Mouse (Mus musculus) forebrain, embryonic 16.5 days (tissue): ENCODE results near the gene Gm9918. TPM values are rescaled to one million over a fixed set of nuclear protein-coding genes. Genes with fewer than 3 reads are reported as not detected.
A peak's percentile ranks its signal among the peaks of the same experiment; 100 is the strongest.

Source experiments
- ATAC-seq: fragments of 200-750 bp; cut with Nextera tagmentation; 2 replicates; pipeline ENCODE4 v1.8.0; 2017; ENCODE audit warnings: mild to moderate bottlenecking, moderate library complexity
- H3K27ac ChIP-seq: fragments of 300-500 bp; sonication (generic); 2 replicates; pipeline ENCODE4 v1.5.1; 2014; ENCODE audit warnings: low read length, control low read depth
- H3K27me3 ChIP-seq: fragments of 300-500 bp; sonication (generic); replicated peaks from 2 replicates; pipeline ENCODE4 v1.6.1; 2014; ENCODE audit warnings: low read length; ENCODE audit not compliant: control insufficient read depth, insufficient read depth
- H3K36me3 ChIP-seq: fragments of 300-500 bp; sonication (generic); 2 replicates; pipeline ENCODE4 v1.6.1; 2014; ENCODE audit not compliant: control insufficient read depth, insufficient read depth
- H3K4me1 ChIP-seq: fragments of 300-500 bp; sonication (generic); replicated peaks from 2 replicates; pipeline ENCODE4 v1.6.1; 2014; ENCODE audit warnings: low read length; ENCODE audit not compliant: control insufficient read depth, insufficient read depth
- H3K4me2 ChIP-seq: fragments of 300-500 bp; sonication (generic); 2 replicates; pipeline ENCODE4 v1.6.1; 2014; ENCODE audit warnings: mild to moderate bottlenecking, low read length, control low read depth
- H3K4me3 ChIP-seq: fragments of 300-500 bp; sonication (generic); replicated peaks from 2 replicates; pipeline ENCODE4 v1.5.1; 2014; ENCODE audit warnings: mild to moderate bottlenecking, low read length, control low read depth
- H3K9ac ChIP-seq: fragments of 300-500 bp; sonication (generic); replicated peaks from 2 replicates; pipeline ENCODE4 v1.6.1; 2014; ENCODE audit warnings: low read depth, low read length, control low read depth
- H3K9me3 ChIP-seq: fragments of 300-500 bp; sonication (generic); 2 replicates; pipeline ENCODE4 v1.6.1; 2016; ENCODE audit warnings: low read length; ENCODE audit not compliant: control insufficient read depth
- WGBS: fragments of 180-500 bp; shearing (Covaris S2); extraction: QIAGEN DNeasy Blood & Tissue Kit; methylation state at CpG from one replicate; pipeline ENCODE4 v1.1.7; 2014; 5-methylcytosine and 5-hydroxymethylcytosine counted together
- polyA plus RNA-seq: library from polyadenylated mRNA; unstranded; fragments of >200 nt; fragmentation: Nextera tagmentation; extraction: Ambion mirVana; gene quantifications from 2 replicates; pipeline ENCODE4 v1.2.1, GENCODE M21; 2015

Gm9918 gene
- polyA plus RNA-seq, 1 experiment from 2014 or later, result not detected

- Histone ChIP-seq H3K9me3 (no peaks in the 10 kb centered on the region), H3K27me3 (no peaks in the 10 kb centered on the region), H3K4me3 (no peak overlapping the region), H3K36me3 (peaks cover 8% of the 10 kb centered on the region), H3K9ac (no peak overlapping the region), H3K4me1 (peaks cover 15% of the 10 kb centered on the region), H3K27ac (no peak overlapping the region), H3K4me2 (no peak overlapping the region)
- ATAC-seq, result no peak
- 90% methylated on average over 8 of the region's 8 CpGs for WGBS
Observed at GRCm38 (mm10) chr15:102282463-102283292, 12.3 kb downstream of the Gm9918 start.

GRCm38 (mm10) chr15:102283648-102284047 is 13.3 kb downstream of the Gm9918 start:
- WGBS, result 82% methylated on average over 3 of the region's 3 CpGs
- Histone ChIP-seq H3K9me3 (no peaks in the 10 kb centered on the region), H3K4me2 (no peak overlapping the region), H3K27me3 (no peaks in the 10 kb centered on the region), H3K4me3 (no peak overlapping the region), H3K36me3 (peaks cover 8% of the 10 kb centered on the region), H3K9ac (no peak overlapping the region), H3K4me1 (peaks cover 13% of the 10 kb centered on the region), H3K27ac (no peak overlapping the region)
- ATAC-seq, result no peak

- no peak overlapping the region for H3K4me3 ChIP-seq
- no peak for ATAC-seq
- H3K9me3 ChIP-seq, result no peaks in the 10 kb centered on the region
- H3K4me2 ChIP-seq, result no peak overlapping the region
- no peaks in the 10 kb centered on the region for H3K27me3 ChIP-seq
- no peak overlapping the region for H3K9ac ChIP-seq
- H3K36me3 ChIP-seq, result no peaks in the 10 kb centered on the region
- no peak overlapping the region for H3K27ac ChIP-seq
- H3K4me1 ChIP-seq, result no peaks in the 10 kb centered on the region
Observed at GRCm38 (mm10) chr15:102287395-102287794, 17.0 kb downstream of the Gm9918 start.

GRCm38 (mm10) chr15:102295633-102296367 is 25.4 kb downstream of the Gm9918 start, which contains the start of gene Espl1:
Espl1 (plus strand) TSS chr15:102296266.
- H3K4me3 ChIP-seq, result peak within 1 kb of the TSS; percentile 50
- no peaks in the 10 kb centered on the region for H3K36me3 ChIP-seq
- peak within 1 kb of the TSS; percentile 47 for H3K9ac ChIP-seq
- H3K27ac ChIP-seq, result peak within 1 kb of the TSS; percentile 27; the same call in 1 of the 2 replicates
- H3K4me2 ChIP-seq, result peak within 1 kb of the TSS; percentile 66
- WGBS, result 6% methylated on average over 25 of the region's 25 CpGs
- no peaks in the 10 kb centered on the region for H3K27me3 ChIP-seq
- H3K9me3 ChIP-seq, result no peaks in the 10 kb centered on the region
- ATAC-seq, result peak; percentile 100
- H3K4me1 ChIP-seq, result peaks cover 10% of the 10 kb centered on the region

GRCm38 (mm10) chr15:102296368-102297006 is 26.1 kb downstream of the Gm9918 start:
- H3K9me3 ChIP-seq, result no peaks in the 10 kb centered on the region
- ATAC-seq, result peak; percentile 43
- H3K4me2 ChIP-seq, result peak overlapping the region; percentile 66
- no peak overlapping the region for H3K27ac ChIP-seq
- H3K4me3 ChIP-seq, result peak overlapping the region; percentile 50
- 4% methylated on average over 24 of the region's 24 CpGs for WGBS
- H3K4me1 ChIP-seq, result peaks cover 10% of the 10 kb centered on the region
- no peaks in the 10 kb centered on the region for H3K27me3 ChIP-seq
- H3K36me3 ChIP-seq, result no peaks in the 10 kb centered on the region
- peak overlapping the region; percentile 28; the same call in 1 of the 2 replicates for H3K9ac ChIP-seq

GRCm38 (mm10) chr15:102302542-102302941 is 32.2 kb downstream of the Gm9918 start:
- no peaks in the 10 kb centered on the region for H3K27me3 ChIP-seq
- H3K27ac ChIP-seq, result no peak overlapping the region
- no peak overlapping the region for H3K9ac ChIP-seq
- no peaks in the 10 kb centered on the region for H3K36me3 ChIP-seq
- no peaks in the 10 kb centered on the region for H3K9me3 ChIP-seq
- H3K4me2 ChIP-seq, result no peak overlapping the region
- no peak for ATAC-seq
- H3K4me3 ChIP-seq, result no peak overlapping the region
- no peaks in the 10 kb centered on the region for H3K4me1 ChIP-seq
- 97% methylated on average over 6 of the region's 6 CpGs for WGBS

GRCm38 (mm10) chr15:102308717-102309116 is 38.4 kb downstream of the Gm9918 start:
- no peak overlapping the region for H3K4me3 ChIP-seq
- no peak for ATAC-seq
- no peaks in the 10 kb centered on the region for H3K9me3 ChIP-seq
- H3K27me3 ChIP-seq, result no peaks in the 10 kb centered on the region
- H3K4me1 ChIP-seq, result no peaks in the 10 kb centered on the region
- H3K9ac ChIP-seq, result no peak overlapping the region
- H3K4me2 ChIP-seq, result no peak overlapping the region
- WGBS, result 89% methylated on average over 9 of the region's 9 CpGs
- no peaks in the 10 kb centered on the region; the same call in 1 of the 2 replicates for H3K36me3 ChIP-seq
- H3K27ac ChIP-seq, result no peak overlapping the region

- WGBS, result 91% methylated on average over 10 of the region's 10 CpGs
Observed at GRCm38 (mm10) chr15:102310074-102310845, 39.9 kb downstream of the Gm9918 start.

More at GRCm38 (mm10) chr15:102310074-102310845, 39.9 kb downstream of the Gm9918 start:
- ATAC-seq, result no peak
- Histone ChIP-seq H3K27ac (no peak overlapping the region), H3K4me3 (no peak overlapping the region), H3K4me2 (no peak overlapping the region), H3K27me3 (no peaks in the 10 kb centered on the region), H3K36me3 (no peaks in the 10 kb centered on the region; the same call in 1 of the 2 replicates), H3K4me1 (no peaks in the 10 kb centered on the region), H3K9me3 (no peaks in the 10 kb centered on the region), H3K9ac (no peak overlapping the region)
